16 mouse cellular contexts compared by ENCODE assay signal in genomic region chr5:112120766-112121165, GRCm38 (mm10).
DNase-seq lines count a peak whose midpoint lies in the region; ATAC-seq and TF ChIP-seq lines count a peak whose summit lies in the region.
"Had no signal": no experiment of that assay in that cellular context is flagged by ENCODE, and none has a peak within 500 bp of the region (broad histone marks: within the 10 kb centered on the region; RNA-seq: fewer than 3 reads in every experiment).

No protein-coding gene starts in this region.

- H3K36me3 ChIP-seq in hindbrain, postnatal 0 days (ENCODE audit: insufficient read depth, low read length), result no peaks in the 10 kb centered on the region
- no peaks in the 10 kb centered on the region for H3K36me3 ChIP-seq in hindbrain, embryonic 10.5 days
- H3K36me3 ChIP-seq in midbrain, embryonic 14.5 days (ENCODE audit: control insufficient read depth, insufficient read depth, low read length), result no peaks in the 10 kb centered on the region
- H3K36me3 ChIP-seq in midbrain, embryonic 10.5 days, result no peaks in the 10 kb centered on the region
- H3K36me3 ChIP-seq: embryonic facial prominence, embryonic 12.5 days; forebrain, embryonic 15.5 days; heart, embryonic 10.5 days; intestine, embryonic 15.5 days had no signal

- no peaks in the 10 kb centered on the region for H3K4me1 ChIP-seq in hindbrain, postnatal 0 days (ENCODE audit: insufficient read depth, low read length)
- peaks cover 54% of the 10 kb centered on the region for H3K4me1 ChIP-seq in hindbrain, embryonic 10.5 days (replicated peaks)
- H3K4me1 ChIP-seq in midbrain, embryonic 14.5 days (ENCODE audit: control insufficient read depth, insufficient read depth, low read length), result 0 out of 2 replicates have a peak, but pooled peaks cover 11% of the 10 kb centered on the region
- H3K4me1 ChIP-seq in midbrain, embryonic 10.5 days, result peaks cover 17% of the 10 kb centered on the region
- H3K4me1 ChIP-seq: embryonic facial prominence, embryonic 12.5 days; intestine, embryonic 15.5 days had no signal

- 69% methylated on average over 6 of the region's 6 CpGs for WGBS in hindbrain, postnatal 0 days
- WGBS in hindbrain, embryonic 10.5 days, result 73% methylated on average over 6 of the region's 6 CpGs
- WGBS in midbrain, embryonic 14.5 days, result 64% methylated on average over 6 of the region's 6 CpGs
- WGBS in midbrain, embryonic 10.5 days, result 75% methylated on average over 6 of the region's 6 CpGs

- H3K27me3 ChIP-seq in hindbrain, postnatal 0 days (ENCODE audit: insufficient read depth, low read length), result no peaks in the 10 kb centered on the region; the same call in 1 of the 2 replicates
- H3K27me3 ChIP-seq in hindbrain, embryonic 10.5 days (ENCODE audit: insufficient read depth, poor library complexity, severe bottlenecking), result peaks cover 14% of the 10 kb centered on the region; the same call in 1 of the 2 replicates
- no peaks in the 10 kb centered on the region for H3K27me3 ChIP-seq in midbrain, embryonic 14.5 days (ENCODE audit: control insufficient read depth, insufficient read depth, low read length)
- H3K27me3 ChIP-seq in midbrain, embryonic 10.5 days (ENCODE audit: low read depth, poor library complexity, severe bottlenecking), result peaks cover 20% of the 10 kb centered on the region
- H3K27me3 ChIP-seq: embryonic facial prominence, embryonic 12.5 days; forebrain, embryonic 15.5 days; intestine, embryonic 15.5 days had no signal

- no peak overlapping the region for H3K4me2 ChIP-seq in hindbrain, postnatal 0 days (ENCODE audit: low read depth, low read length)
- H3K4me2 ChIP-seq in midbrain, embryonic 14.5 days (ENCODE audit: low read length), result no peak overlapping the region
- H3K4me2 ChIP-seq: embryonic facial prominence, embryonic 12.5 days; forebrain, embryonic 15.5 days; intestine, embryonic 15.5 days had no signal

- no peak overlapping the region for H3K27ac ChIP-seq in hindbrain, postnatal 0 days
- H3K27ac ChIP-seq in hindbrain, embryonic 10.5 days, result no peak overlapping the region
- H3K27ac ChIP-seq in midbrain, embryonic 14.5 days (replicated peaks; ENCODE audit: low read depth, low read length), result peak overlapping the region; percentile 58; the same call in 1 of the 2 replicates
- no peak overlapping the region for H3K27ac ChIP-seq in midbrain, embryonic 10.5 days (replicated peaks)
- H3K27ac ChIP-seq: embryonic facial prominence, embryonic 12.5 days; forebrain, embryonic 15.5 days; heart, embryonic 10.5 days; intestine, embryonic 15.5 days had no signal

- H3K9ac ChIP-seq in hindbrain, postnatal 0 days (replicated peaks; ENCODE audit: low read length), result no peak overlapping the region
- no peak overlapping the region for H3K9ac ChIP-seq in midbrain, embryonic 14.5 days (replicated peaks; ENCODE audit: low read length)
- H3K9ac ChIP-seq: embryonic facial prominence, embryonic 12.5 days; forebrain, embryonic 15.5 days; intestine, embryonic 15.5 days had no signal

- ATAC-seq in hindbrain, postnatal 0 days, result peak; percentile 31; the same call in 1 of the 2 replicates
- no peak for ATAC-seq in midbrain, embryonic 14.5 days (ENCODE audit: low FRiP score, low TSS enrichment)
- ATAC-seq: intestine, embryonic 15.5 days had no signal

- H3K9me3 ChIP-seq in hindbrain, postnatal 0 days (ENCODE audit: low read length), result no peaks in the 10 kb centered on the region
- no peaks in the 10 kb centered on the region for H3K9me3 ChIP-seq in hindbrain, embryonic 10.5 days
- no peaks in the 10 kb centered on the region for H3K9me3 ChIP-seq in midbrain, embryonic 14.5 days (ENCODE audit: control insufficient read depth, low read length)
- H3K9me3 ChIP-seq in midbrain, embryonic 10.5 days (replicated peaks), result no peaks in the 10 kb centered on the region
- H3K9me3 ChIP-seq: embryonic facial prominence, embryonic 12.5 days; forebrain, embryonic 15.5 days; heart, embryonic 10.5 days; intestine, embryonic 15.5 days had no signal

- DNase-seq in hindbrain, postnatal 0 days (ENCODE audit: low spot score), result no peak
- no peak for DNase-seq in hindbrain, embryonic 10.5 days (ENCODE audit: low spot score)
- DNase-seq in midbrain, embryonic 14.5 days, result no peak
- DNase-seq in midbrain, embryonic 10.5 days (ENCODE audit: low spot score), result no peak
- DNase-seq in ES-CJ7 (ENCODE audit: low read depth, low spot score) (peak; percentile 32), ZHBTc4 (ENCODE audit: low read depth, low spot score) (peak; percentile 71)
- no peak for DNase-seq in right cerebral cortex, postnatal 14 days
- DNase-seq: adrenal gland, adult 2 months; cerebellum, adult 18-20 months; heart, adult 18-20 months; heart, postnatal 10 days; heart, postnatal 4 days had no signal

- TF ChIP-seq CTCF in hindbrain, postnatal 0 days (IDR thresholded peaks at IDR 0.05; ENCODE audit: low read depth), result no peak

- H3K4me3 ChIP-seq in hindbrain, postnatal 0 days (ENCODE audit: low read length), result no peak overlapping the region
- no peak overlapping the region for H3K4me3 ChIP-seq in hindbrain, embryonic 10.5 days
- no peak overlapping the region for H3K4me3 ChIP-seq in midbrain, embryonic 14.5 days (replicated peaks; ENCODE audit: low read depth, low read length)
- no peak overlapping the region for H3K4me3 ChIP-seq in midbrain, embryonic 10.5 days
- H3K4me3 ChIP-seq: embryonic facial prominence, embryonic 12.5 days; forebrain, embryonic 15.5 days; heart, embryonic 10.5 days; intestine, embryonic 15.5 days had no signal

Comparison
In these comparisons a context has a peak if more than half of its experiments do, and no peak if none do; other contexts are left out.
1. DNase-seq: peak in ES-CJ7 (single experiment) and ZHBTc4 (single experiment); none in hindbrain, postnatal 0 days (single experiment), hindbrain, embryonic 10.5 days (single experiment), midbrain, embryonic 14.5 days (single experiment), midbrain, embryonic 10.5 days (single experiment) and right cerebral cortex, postnatal 14 days (single experiment).